Mouse (Mus musculus): ENCODE measurements around the gene H1fx. TPM values are rescaled to one million over a fixed set of nuclear protein-coding genes. Genes with fewer than 3 reads are reported as not detected.

The H1fx gene
- polyA plus RNA-seq, 1 experiment: 4.1 TPM

GRCm38 (mm10) chr6:87935037-87935436 is 46.4 kb downstream of the H1fx start:
- no peak for DNase-seq
- Histone ChIP-seq H3K4me3 (replicated peaks; ENCODE audit: extremely low read depth, low read depth, low read length) (no peak overlapping the region), H3K4me1 (ENCODE audit: control insufficient read depth, insufficient read depth, low read length) (no peaks in the 10 kb centered on the region)
- 57% methylated on average over 5 of the region's 5 CpGs for WGBS
- no peak for TF ChIP-seq CTCF (IDR thresholded peaks at IDR 0.05; ENCODE audit: insufficient read depth, low read length)
- TF ChIP-seq POLR2A (IDR thresholded peaks at IDR 0.05; ENCODE audit: borderline replicate concordance, extremely low read depth, low read depth, low read length): no peak

Other genes with a start within 250 kb of the H1fx start
- gene Gp9, start 203.6 kb downstream of the H1fx start, polyA plus RNA-seq (2012; rRNA removed): 13.1 and 14.9 TPM in 2 replicates
- 43.0 and 46.2 TPM in 2 replicates for gene Rab43, start 169.5 kb downstream of the H1fx start, polyA plus RNA-seq (2012; rRNA removed)
- 0.47 and 0.68 TPM in 2 replicates for gene Gm45140, start 145.8 kb downstream of the H1fx start, polyA plus RNA-seq (2012; rRNA removed)
- gene Isy1, start 142.8 kb downstream of the H1fx start, polyA plus RNA-seq (2012; rRNA removed): 21.2 and 21.4 TPM in 2 replicates
- 140 and 217 TPM in 2 replicates for gene Cnbp, start 130.5 kb downstream of the H1fx start, polyA plus RNA-seq (2012; rRNA removed)
- gene Copg1, start 93.8 kb downstream of the H1fx start, polyA plus RNA-seq (2012; rRNA removed): 36.4 and 56.2 TPM in 2 replicates
- gene Hmces, start 67.7 kb downstream of the H1fx start, polyA plus RNA-seq (2012; rRNA removed): 15.2 and 15.7 TPM in 2 replicates
- gene Rab7, start 63.6 kb upstream of the H1fx start, polyA plus RNA-seq (2012; rRNA removed): 160 and 241 TPM in 2 replicates
- 127 and 179 TPM in 2 replicates for gene Rpn1, start 102.8 kb upstream of the H1fx start, polyA plus RNA-seq (2012; rRNA removed)
- gene Gata2, start 212.3 kb upstream of the H1fx start, polyA plus RNA-seq (2012; rRNA removed): 184 and 333 TPM in 2 replicates
- gene Dnajb8, start 240.6 kb upstream of the H1fx start, polyA plus RNA-seq (2012; rRNA removed): not detected in 2 replicates

All from lung, adult 2 months (tissue).